Mouse (Mus musculus) granulocyte monocyte progenitor cell, adult 5-6 weeks (primary cell): Measurements from ENCODE around the gene Rxrb. TPM values are rescaled to one million over a fixed set of nuclear protein-coding genes. Genes with fewer than 3 reads are reported as not detected.

ENCODE experiments used
- ATAC-seq: replicated peaks from 2 replicates; pipeline ENCODE4 v1.8.0; 2016; ENCODE audit warnings: mild to moderate bottlenecking, moderate TSS enrichment, inconsistent platforms; ENCODE audit not compliant: poor library complexity, severe bottlenecking
- total RNA-seq, 2 experiments: library from RNA; stranded (forward) in 1 of 2; stranded (reverse) in 1 of 2; fragments of 200-712, 200-1000 nt in 1 of 2; fragments of >200 nt in 1 of 2; fragmentation: Nextera tagmentation in 1 of 2; gene quantifications; 2 replicates each; pipeline ENCODE4 v1.2.3; 2014 to 2017

Gene Rxrb
- total RNA-seq, 2 experiments from 2014 or later: 47.2 to 51.0 TPM

DNA sequence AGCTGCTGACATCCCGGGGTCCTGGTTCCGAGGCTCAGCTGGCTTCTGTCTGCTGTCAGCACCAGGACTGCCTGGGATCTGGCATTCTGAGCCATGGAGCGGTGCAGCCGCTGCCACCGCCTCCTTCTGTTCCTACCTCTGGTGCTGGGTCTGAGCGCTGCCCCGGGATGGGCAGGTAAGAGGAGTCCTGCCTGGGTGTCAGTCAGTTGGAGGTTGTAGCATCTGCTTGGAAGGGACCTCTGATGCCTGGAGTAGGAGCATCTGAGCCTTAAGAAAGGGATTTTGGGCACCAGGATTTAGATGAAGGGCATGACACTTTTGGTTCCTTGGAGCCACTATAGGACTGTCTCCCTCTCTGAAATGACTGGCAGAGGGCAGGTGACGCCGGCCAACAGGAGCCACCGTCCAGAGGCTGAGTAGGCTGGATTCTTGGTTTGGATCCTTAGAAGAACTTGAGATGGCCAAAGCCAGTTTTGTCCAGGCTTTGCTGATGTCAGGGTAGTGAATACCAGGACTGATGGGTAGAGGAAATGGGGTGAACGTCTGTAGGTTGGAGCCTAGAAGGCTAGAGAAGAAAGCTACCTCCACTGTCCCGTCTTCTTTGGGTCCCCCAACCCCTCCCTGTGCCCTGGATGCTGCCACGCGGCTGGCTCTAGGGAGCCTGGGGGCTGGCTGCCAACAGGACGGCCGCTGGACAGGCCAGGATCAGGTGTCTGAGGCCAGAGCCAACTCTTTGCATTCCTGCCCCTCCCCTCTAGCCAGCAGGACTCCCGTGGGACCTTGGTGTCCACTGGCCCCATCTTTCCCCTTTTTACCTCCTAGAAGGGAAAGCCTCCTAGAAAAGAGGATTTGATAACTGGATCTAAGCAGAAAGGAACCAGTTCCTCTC lies 8.2 kb downstream of the Rxrb start:
- ATAC-seq: peak; percentile 29; the same call in 1 of the 2 replicates

DNA sequence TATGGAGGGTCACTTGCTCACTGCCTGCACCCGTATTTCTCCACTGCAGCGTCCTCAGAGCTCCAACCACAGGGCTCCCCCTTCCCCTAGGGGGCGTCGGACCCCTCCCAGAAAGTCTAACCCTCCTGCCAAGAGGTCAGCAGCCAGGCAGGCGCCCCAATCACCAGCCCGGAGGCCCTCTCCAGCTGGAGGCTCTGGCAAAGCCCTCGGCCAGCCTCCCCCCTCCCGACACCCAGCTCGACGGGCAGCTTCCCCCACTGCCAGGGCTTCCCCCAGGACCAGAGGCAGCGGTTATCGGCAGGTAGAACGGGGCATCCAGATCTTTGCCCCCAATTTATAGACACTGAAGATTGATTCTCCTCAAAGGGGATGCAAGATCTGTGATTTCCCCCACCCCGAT lies 14.3 kb downstream of the Rxrb start:
- ATAC-seq: no peak

DNA sequence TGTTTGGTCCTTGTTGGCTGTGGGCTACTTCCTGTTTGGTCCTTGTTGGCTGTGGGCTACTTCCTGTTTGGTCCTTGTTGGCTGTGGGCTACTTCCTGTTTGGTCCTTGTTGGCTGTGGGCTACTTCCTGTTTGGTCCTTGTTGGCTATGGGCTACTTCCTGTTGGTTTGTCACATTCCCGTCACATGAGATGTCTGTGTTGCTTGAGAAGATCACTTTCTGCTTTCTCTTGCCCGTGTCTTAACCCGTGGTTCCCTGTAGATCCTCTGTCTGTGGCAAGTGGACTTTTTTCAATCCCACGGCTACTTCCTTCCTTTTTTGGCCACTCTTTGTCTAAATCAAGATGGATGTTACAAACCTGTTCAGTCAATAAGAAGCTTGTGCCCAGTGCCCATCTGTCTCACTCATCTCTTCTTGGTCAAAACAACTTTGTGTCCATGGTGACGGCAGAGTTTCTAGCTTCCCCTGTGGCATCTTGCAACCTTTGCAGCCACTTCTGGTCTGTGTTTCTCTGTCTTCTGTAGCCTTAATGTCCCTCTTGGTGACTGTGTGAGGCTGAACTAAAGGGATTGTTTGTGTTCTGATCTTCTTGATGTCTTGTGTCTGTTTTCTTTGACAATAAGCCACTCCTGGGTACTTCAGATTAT lies 15.9 kb downstream of the Rxrb start:
- peak; percentile 84 for ATAC-seq

DNA sequence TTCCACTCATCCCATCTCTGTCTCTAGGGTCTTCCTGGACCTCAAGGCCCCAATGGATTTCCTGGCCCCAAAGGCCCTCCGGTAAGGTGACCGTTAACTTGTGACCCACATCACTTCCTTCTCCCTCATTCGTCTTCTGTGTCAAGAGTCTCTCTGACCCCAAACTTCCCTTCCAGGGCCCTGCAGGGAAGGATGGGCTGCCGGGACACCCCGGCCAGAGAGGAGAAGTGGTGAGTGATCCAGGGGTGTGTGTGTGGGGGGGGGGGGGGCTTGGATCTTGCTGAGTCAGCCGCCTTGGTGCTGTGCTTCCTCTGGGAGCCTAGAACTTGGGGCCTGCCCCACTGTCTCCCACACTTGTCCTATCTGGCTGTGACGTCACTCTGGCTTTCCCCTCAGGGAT lies 25.6 kb downstream of the Rxrb start:
- ATAC-seq: peak; percentile 84

DNA sequence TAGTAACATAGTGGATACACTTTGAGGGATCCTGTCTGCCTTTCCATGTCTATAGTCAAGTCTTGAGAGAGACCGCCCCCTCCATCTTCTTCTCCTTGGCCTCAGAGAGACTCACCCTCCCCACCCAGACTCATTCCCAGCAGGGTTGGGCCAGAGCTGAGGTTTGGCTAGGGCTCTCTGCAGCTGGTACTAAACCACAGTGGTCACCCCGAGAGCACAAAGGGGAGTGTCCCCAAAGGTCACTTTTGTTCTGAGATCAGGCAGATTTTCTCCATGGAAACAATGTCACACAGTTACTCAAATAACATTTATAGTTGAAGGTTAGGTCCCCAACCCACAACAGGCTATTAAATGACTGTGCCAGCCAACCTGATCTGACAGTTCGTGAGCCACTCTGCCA lies 37.3 kb downstream of the Rxrb start:
- ATAC-seq: peak; percentile 43

DNA sequence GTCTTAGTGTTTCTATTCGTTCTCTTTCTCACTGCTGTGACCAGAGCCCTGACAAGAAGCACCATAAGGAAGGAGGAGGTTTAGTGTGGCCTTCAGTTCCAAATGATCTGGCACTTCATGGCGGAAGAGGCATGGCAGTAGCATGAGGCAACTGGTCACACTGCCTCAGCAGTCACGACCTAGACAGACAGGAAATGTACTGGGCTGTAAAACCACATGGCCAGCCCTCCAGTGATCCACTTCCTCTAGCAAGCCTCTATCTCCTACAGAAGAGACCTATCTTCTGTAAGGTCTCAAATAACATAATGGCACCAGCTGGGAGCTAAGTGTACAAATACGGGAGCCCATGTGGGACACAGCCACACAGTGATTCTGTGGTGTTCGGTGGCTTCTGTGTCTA lies 40.5 kb downstream of the Rxrb start:
- ATAC-seq: peak; percentile 76

DNA sequence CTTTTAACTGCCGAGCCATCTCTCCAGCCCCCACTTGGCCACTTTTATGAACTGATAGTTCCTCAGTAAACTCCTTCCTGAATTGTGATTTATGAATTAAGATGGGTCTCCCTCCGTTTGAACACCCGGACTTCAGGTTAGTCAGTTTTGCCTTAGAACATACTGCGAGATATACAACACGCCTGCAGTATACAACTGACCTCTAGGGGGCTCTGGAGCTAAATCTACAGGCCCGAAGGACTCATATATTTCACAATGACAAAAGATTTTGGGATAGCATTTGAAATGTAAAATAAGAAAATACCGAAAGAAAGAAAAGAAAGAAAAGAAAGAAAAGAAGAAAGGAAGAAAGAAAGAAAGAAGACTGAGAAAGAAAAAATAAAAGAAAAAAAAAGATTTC lies 43.7 kb downstream of the Rxrb start:
- ATAC-seq: no peak

DNA sequence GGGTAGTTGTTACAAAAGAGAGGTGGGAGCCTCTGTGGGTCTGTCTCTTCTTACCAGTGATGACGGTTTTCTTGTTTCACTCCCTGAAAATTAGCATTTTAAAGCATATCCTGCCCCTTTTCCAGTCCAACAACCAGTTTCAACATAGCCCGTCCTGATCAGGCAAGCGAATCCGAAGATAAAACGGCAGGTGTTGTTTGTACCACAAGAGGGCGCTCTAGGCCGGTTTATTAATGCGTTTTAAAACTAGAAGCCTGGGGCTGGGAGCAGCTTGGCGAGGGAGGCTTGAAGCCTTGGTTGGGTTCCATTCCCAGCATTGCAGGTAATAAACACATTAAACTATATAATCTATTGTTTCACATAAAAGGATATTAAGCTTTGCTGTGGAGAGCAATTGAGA lies 45.9 kb downstream of the Rxrb start:
- ATAC-seq: peak; percentile 55

DNA sequence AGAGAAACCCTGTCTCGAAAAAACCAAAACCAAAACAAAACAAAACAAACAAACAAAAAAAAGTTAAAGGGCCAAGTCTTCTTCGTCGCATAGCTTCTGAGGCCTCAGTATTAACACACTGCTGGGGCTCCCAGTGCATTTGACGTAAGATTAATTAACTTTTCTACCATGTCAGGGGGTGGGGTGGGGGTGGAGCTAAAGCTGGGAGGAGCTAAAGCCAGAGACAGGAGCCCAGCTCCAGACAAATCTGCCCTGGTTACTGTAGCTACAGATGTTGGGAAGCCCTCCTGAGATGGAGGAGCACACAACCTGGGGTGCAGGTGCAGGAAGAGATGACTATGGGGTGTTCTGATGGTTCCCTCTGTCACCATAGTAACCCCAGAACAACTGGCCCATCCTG lies 46.5 kb downstream of the Rxrb start:
- no peak for ATAC-seq

DNA sequence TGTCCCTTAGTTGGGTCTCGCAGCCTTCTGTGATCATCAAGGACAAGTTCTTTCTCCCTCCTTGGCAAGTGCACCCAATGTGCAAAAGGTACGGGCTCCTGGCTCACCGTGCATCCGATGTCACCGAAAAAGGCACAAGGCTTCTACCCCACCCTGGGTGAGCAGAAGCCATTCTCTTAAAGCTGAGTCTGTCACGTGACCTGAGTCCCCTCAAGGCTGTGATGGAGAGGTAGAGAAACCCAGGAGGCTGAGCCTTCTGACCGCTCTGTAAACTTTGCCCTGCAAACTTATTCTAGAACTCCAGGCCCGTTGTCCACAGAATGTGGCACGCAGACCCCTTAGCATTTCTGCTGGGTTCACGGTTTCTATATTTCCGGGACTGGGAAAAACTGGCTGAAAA lies 47.4 kb downstream of the Rxrb start:
- no peak for ATAC-seq

DNA sequence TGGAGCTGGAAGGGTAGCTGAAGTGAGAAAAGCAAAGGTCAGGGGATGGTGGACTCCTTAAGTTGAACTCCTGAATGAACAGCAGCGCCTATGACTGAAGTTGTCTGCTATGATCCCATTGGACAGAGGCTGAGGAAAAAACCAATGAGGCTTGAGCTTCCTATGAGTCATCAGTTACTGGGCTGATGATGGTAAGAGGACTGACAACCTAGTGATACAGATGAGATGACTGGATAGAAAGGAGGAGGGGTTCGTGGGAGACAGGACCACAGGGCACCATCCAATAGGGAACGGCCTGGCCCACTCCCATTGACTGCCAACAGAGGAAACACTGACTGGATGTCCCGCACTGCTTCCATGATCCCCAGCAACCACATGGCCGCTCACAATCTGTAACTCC lies 48.0 kb downstream of the Rxrb start:
- ATAC-seq: peak; percentile 75

DNA sequence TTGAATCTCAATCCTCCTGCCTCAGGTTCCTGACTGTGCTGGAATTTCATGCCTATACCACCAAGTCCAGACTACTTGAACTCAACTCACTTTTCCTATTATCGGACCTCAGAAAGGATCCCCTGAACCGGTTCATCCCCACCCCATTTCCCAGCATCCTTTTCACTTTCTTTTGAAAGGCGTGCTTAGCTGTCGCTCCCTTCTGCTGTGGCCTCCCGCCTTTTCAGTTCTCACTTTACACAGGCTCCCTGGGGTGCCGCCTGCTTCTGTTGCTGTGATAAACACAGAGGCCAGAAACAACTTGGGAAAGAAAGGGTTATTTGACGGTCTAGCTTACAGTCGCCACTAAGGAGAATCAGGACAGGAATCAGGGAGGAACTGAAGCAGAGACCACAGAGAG lies 51.5 kb downstream of the Rxrb start:
- no peak for ATAC-seq

DNA sequence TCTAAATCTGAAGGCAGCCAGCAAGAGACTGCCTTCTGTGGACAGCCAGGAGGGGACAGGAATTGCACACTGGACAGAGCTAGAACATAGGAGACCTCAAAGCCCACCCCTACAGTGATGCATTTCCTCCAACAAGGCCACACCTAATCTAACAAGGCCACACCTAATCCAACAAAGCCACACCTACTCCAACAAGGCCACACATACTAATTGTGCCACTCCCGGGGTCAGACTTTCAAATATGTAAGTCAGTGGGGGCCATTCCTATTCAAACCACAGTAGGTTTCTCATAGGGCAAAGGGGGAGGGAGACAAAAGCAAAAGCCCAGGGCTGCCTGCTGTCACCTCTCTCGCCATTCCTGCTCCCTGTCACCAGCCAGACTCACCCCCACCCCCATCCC lies 55.8 kb downstream of the Rxrb start:
- no peak for ATAC-seq

Other genes starting within 250 kb of the Rxrb start
Only the 30 nearest of the 33 such genes appear.
- 3,502 and 3,517 TPM in 2 replicates for gene Rps28, start 207.2 kb upstream of the Rxrb start, total RNA-seq (2014; fragmentation: Nextera tagmentation)
- 2,416 and 2,576 TPM in 2 replicates for gene Rps28, start 207.2 kb upstream of the Rxrb start, total RNA-seq (2017)
- 282 and 300 TPM in 2 replicates for gene Ndufa7, start 207.2 kb upstream of the Rxrb start, total RNA-seq (2014; fragmentation: Nextera tagmentation)
- 133 and 200 TPM in 2 replicates for gene Ndufa7, start 207.2 kb upstream of the Rxrb start, total RNA-seq (2017)
- gene Cd320, start 188.7 kb upstream of the Rxrb start, total RNA-seq (2014; fragmentation: Nextera tagmentation): 21.9 and 35.5 TPM in 2 replicates
- gene Cd320, start 188.7 kb upstream of the Rxrb start, total RNA-seq (2017): 20.3 and 31.3 TPM in 2 replicates
- not detected in 2 replicates for gene Gm7029, start 158.0 kb upstream of the Rxrb start, total RNA-seq (2014; fragmentation: Nextera tagmentation)
- gene Gm7029, start 158.0 kb upstream of the Rxrb start, total RNA-seq (2017): not detected in 2 replicates
- 9.5 and 13.9 TPM in 2 replicates for gene Kifc1, start 141.2 kb upstream of the Rxrb start, total RNA-seq (2014; fragmentation: Nextera tagmentation)
- 31.3 and 35.8 TPM in 2 replicates for gene Kifc1, start 141.2 kb upstream of the Rxrb start, total RNA-seq (2017)
- 0.98 and 1.4 TPM in 2 replicates for gene Platr17, start 126.7 kb upstream of the Rxrb start, total RNA-seq (2014; fragmentation: Nextera tagmentation)
- 0.46 TPM in 1 of 2 replicates, not detected in the other for gene Platr17, start 126.7 kb upstream of the Rxrb start, total RNA-seq (2017)
- 44.7 and 55.1 TPM in 2 replicates for gene Daxx, start 122.4 kb upstream of the Rxrb start, total RNA-seq (2014; fragmentation: Nextera tagmentation)
- 22.4 and 40.6 TPM in 2 replicates for gene Daxx, start 122.4 kb upstream of the Rxrb start, total RNA-seq (2017)
- gene Tapbp, start 115.9 kb upstream of the Rxrb start, total RNA-seq (2014; fragmentation: Nextera tagmentation): 68.2 and 76.8 TPM in 2 replicates
- gene Tapbp, start 115.9 kb upstream of the Rxrb start, total RNA-seq (2017): 48.0 and 57.7 TPM in 2 replicates
- gene Zbtb22, start 115.9 kb upstream of the Rxrb start, total RNA-seq (2014; fragmentation: Nextera tagmentation): 11.9 and 22.0 TPM in 2 replicates
- 16.8 and 23.9 TPM in 2 replicates for gene Zbtb22, start 115.9 kb upstream of the Rxrb start, total RNA-seq (2017)
- gene Rgl2, start 102.3 kb upstream of the Rxrb start, total RNA-seq (2014; fragmentation: Nextera tagmentation): 44.6 and 78.3 TPM in 2 replicates
- gene Rgl2, start 102.3 kb upstream of the Rxrb start, total RNA-seq (2017): 35.5 and 35.8 TPM in 2 replicates
- 177 and 226 TPM in 2 replicates for gene Pfdn6, start 91.5 kb upstream of the Rxrb start, total RNA-seq (2014; fragmentation: Nextera tagmentation)
- 149 and 168 TPM in 2 replicates for gene Pfdn6, start 91.5 kb upstream of the Rxrb start, total RNA-seq (2017)
- 41.4 and 56.6 TPM in 2 replicates for gene Wdr46, start 91.2 kb upstream of the Rxrb start, total RNA-seq (2014; fragmentation: Nextera tagmentation)
- 48.6 and 53.9 TPM in 2 replicates for gene Wdr46, start 91.2 kb upstream of the Rxrb start, total RNA-seq (2017)
- 3.2 and 3.3 TPM in 2 replicates for gene B3galt4, start 80.3 kb upstream of the Rxrb start, total RNA-seq (2014; fragmentation: Nextera tagmentation)
- gene B3galt4, start 80.3 kb upstream of the Rxrb start, total RNA-seq (2017): 3.2 and 4.0 TPM in 2 replicates
- gene Vps52, start 76.0 kb upstream of the Rxrb start, total RNA-seq (2014; fragmentation: Nextera tagmentation): 38.4 and 39.2 TPM in 2 replicates
- 18.6 and 19.2 TPM in 2 replicates for gene Vps52, start 76.0 kb upstream of the Rxrb start, total RNA-seq (2017)
- gene Rps18, start 75.8 kb upstream of the Rxrb start, total RNA-seq (2014; fragmentation: Nextera tagmentation): 4,404 and 5,660 TPM in 2 replicates
- gene Rps18, start 75.8 kb upstream of the Rxrb start, total RNA-seq (2017): 1,485 and 1,727 TPM in 2 replicates
- 1,023 and 1,149 TPM in 2 replicates for gene H2-K1, start 31.5 kb upstream of the Rxrb start, total RNA-seq (2014; fragmentation: Nextera tagmentation)
- gene H2-K1, start 31.5 kb upstream of the Rxrb start, total RNA-seq (2017): 564 and 822 TPM in 2 replicates
- gene Ring1, start 7.1 kb upstream of the Rxrb start, total RNA-seq (2014; fragmentation: Nextera tagmentation): 14.5 and 19.8 TPM in 2 replicates
- gene Ring1, start 7.1 kb upstream of the Rxrb start, total RNA-seq (2017): 9.9 and 14.0 TPM in 2 replicates
- 35.4 and 67.3 TPM in 2 replicates for gene H2-Ke6, start 3.8 kb upstream of the Rxrb start, total RNA-seq (2014; fragmentation: Nextera tagmentation)
- gene H2-Ke6, start 3.8 kb upstream of the Rxrb start, total RNA-seq (2017): 27.1 and 30.1 TPM in 2 replicates
- gene Slc39a7, start 130 bp upstream of the Rxrb start, total RNA-seq (2014; fragmentation: Nextera tagmentation): 41.0 and 56.8 TPM in 2 replicates
- gene Slc39a7, start 130 bp upstream of the Rxrb start, total RNA-seq (2017): 99.8 and 103 TPM in 2 replicates
- gene Col11a2, start 7.6 kb downstream of the Rxrb start, total RNA-seq (2014; fragmentation: Nextera tagmentation): 2.1 and 3.4 TPM in 2 replicates
- 1.2 and 3.4 TPM in 2 replicates for gene Col11a2, start 7.6 kb downstream of the Rxrb start, total RNA-seq (2017)
- gene H2-Oa, start 60.5 kb downstream of the Rxrb start, total RNA-seq (2014; fragmentation: Nextera tagmentation): 6.4 and 15.0 TPM in 2 replicates
- 1.7 and 7.6 TPM in 2 replicates for gene H2-Oa, start 60.5 kb downstream of the Rxrb start, total RNA-seq (2017)
- 97.2 and 116 TPM in 2 replicates for gene H2-DMa, start 87.7 kb downstream of the Rxrb start, total RNA-seq (2014; fragmentation: Nextera tagmentation)
- gene H2-DMa, start 87.7 kb downstream of the Rxrb start, total RNA-seq (2017): 40.2 and 41.8 TPM in 2 replicates
- gene Brd2, start 90.8 kb downstream of the Rxrb start, total RNA-seq (2014; fragmentation: Nextera tagmentation): 165 and 218 TPM in 2 replicates
- gene Brd2, start 90.8 kb downstream of the Rxrb start, total RNA-seq (2017): 273 and 284 TPM in 2 replicates
- gene H2-DMb2, start 111.5 kb downstream of the Rxrb start, total RNA-seq (2014; fragmentation: Nextera tagmentation): 3.2 and 3.6 TPM in 2 replicates
- 3.8 and 7.1 TPM in 2 replicates for gene H2-DMb2, start 111.5 kb downstream of the Rxrb start, total RNA-seq (2017)
- gene H2-DMb1, start 121.3 kb downstream of the Rxrb start, total RNA-seq (2014; fragmentation: Nextera tagmentation): 55.3 and 56.9 TPM in 2 replicates
- gene H2-DMb1, start 121.3 kb downstream of the Rxrb start, total RNA-seq (2017): 47.9 and 48.5 TPM in 2 replicates
- 45.4 and 60.7 TPM in 2 replicates for gene Tap1, start 155.7 kb downstream of the Rxrb start, total RNA-seq (2014; fragmentation: Nextera tagmentation)
- gene Tap1, start 155.7 kb downstream of the Rxrb start, total RNA-seq (2017): 81.6 and 89.7 TPM in 2 replicates
- gene Psmb9, start 156.0 kb downstream of the Rxrb start, total RNA-seq (2014; fragmentation: Nextera tagmentation): 144 and 147 TPM in 2 replicates
- 103 and 141 TPM in 2 replicates for gene Psmb9, start 156.0 kb downstream of the Rxrb start, total RNA-seq (2017)
- gene Psmb8, start 165.9 kb downstream of the Rxrb start, total RNA-seq (2014; fragmentation: Nextera tagmentation): 391 and 417 TPM in 2 replicates
- 462 and 464 TPM in 2 replicates for gene Psmb8, start 165.9 kb downstream of the Rxrb start, total RNA-seq (2017)
- gene Tap2, start 171.7 kb downstream of the Rxrb start, total RNA-seq (2014; fragmentation: Nextera tagmentation): 23.2 and 40.2 TPM in 2 replicates
- gene Tap2, start 171.7 kb downstream of the Rxrb start, total RNA-seq (2017): 62.7 and 69.6 TPM in 2 replicates
- 8.3 and 13.9 TPM in 2 replicates for gene H2-Ob, start 207.1 kb downstream of the Rxrb start, total RNA-seq (2014; fragmentation: Nextera tagmentation)
- gene H2-Ob, start 207.1 kb downstream of the Rxrb start, total RNA-seq (2017): 2.1 and 2.3 TPM in 2 replicates